Mouse (Mus musculus) monocyte, adult 5-6 weeks (primary cell): ENCODE results near the gene Nrip1. TPM values are rescaled to one million over a fixed set of nuclear protein-coding genes. Genes with fewer than 3 reads are reported as not detected.

Source experiments
- ATAC-seq: fragments of 153-309, 156-312 bp; replicated peaks from 2 replicates; pipeline ENCODE4 v1.8.0; 2017; ENCODE audit warnings: mild to moderate bottlenecking; ENCODE audit not compliant: low TSS enrichment, insufficient number of reproducible peaks, severe bottlenecking, poor library complexity, low FRiP score
- total RNA-seq: library from RNA; stranded (forward); fragments of 200-1000, 200-491, 200-594 nt; gene quantifications from 3 replicates; pipeline ENCODE4 v1.2.3, GENCODE M21; 2017

The Nrip1 gene
- total RNA-seq, 1 experiment from 2014 or later, result 29.3 TPM

DNA sequence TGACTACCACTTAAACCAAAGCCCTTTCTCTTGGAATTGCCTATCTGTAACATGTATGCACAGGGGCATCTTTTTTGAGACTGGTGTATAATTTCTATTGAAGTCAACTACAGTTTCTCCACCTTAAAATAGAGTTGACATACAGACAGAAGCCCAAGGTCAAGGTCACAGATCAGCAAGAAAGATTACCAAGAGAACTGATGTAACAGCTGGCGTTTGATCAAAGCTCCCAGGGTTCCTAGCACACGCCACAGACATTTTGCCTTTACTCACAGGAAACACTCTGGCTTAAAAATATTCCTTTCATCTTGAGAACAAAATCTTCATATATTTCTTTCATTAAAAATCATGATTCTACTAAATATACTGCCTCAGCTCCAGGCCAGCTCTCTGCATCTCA lies 74.1 kb downstream of the Nrip1 start:
- ATAC-seq, result no peak

- no peak for ATAC-seq
Measured at GRCm38 (mm10) chr16:76295322-76295721, 78.3 kb downstream of the Nrip1 start.

GRCm38 (mm10) chr16:76294550-76294949 lies 79.1 kb downstream of the Nrip1 start:
- no peak for ATAC-seq

- no peak for ATAC-seq
Measured at GRCm38 (mm10) chr16:76293765-76294463, 79.7 kb downstream of the Nrip1 start.

GRCm38 (mm10) chr16:76293176-76293575 lies 80.5 kb downstream of the Nrip1 start:
- no peak for ATAC-seq

DNA sequence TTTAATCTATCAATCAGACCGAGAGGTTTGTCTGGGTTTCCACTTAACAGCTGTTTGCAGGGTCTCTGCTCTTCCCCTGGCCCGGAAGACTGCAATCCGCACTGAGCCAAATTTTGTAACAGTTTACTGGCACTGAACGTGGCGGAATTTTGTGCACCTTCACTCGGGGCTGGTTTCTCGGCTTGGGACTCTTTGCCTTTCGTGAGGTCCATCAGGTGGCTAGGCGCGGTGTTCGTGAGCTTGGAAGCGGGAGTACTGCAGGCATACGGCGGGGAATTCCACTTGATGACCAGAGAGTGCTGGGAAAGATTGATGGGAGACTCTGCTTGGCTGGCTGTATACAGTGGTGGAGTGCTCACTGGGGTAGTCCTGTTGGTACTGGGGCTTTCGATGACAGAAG lies 81.0 kb downstream of the Nrip1 start:
- ATAC-seq, result no peak

DNA sequence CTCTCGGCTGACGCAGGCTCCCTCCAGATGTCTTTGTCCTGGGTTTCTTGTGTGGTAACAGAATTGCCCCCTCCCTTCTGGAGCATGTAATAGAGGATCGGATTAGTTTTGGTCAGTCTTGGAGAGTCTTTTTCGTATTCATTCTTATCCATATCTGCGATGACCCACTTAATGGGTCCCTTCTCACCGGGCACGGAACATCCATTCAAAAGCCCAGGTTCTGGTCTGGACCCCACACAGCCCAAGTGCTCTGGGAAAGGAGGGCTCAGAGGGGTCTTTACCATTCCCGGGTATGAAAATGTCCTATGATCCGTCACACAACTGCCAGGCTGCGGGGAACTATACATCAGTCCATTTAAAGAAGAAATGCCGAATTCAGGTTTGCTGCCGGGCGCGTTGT lies 82.3 kb downstream of the Nrip1 start:
- no peak for ATAC-seq

DNA sequence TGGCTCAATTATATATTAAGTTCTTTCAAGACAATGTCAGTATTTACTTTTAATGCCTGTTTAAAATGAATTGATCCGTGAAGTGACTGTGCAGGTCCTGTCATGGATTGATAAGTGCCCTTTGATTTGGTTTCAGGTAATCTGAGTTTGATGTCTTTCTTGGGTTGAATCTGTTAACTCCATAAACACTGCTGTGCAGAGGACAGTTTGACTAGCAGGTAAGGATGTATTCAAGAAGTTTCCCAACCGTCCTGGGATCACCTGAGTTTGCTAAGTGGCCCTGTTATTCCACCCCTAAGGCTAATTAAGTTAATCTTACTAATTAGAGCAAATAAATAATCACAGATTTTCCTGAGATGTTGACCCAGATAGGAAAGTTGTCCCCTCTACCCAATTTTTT lies 84.1 kb downstream of the Nrip1 start:
- ATAC-seq, result no peak

- no peak for ATAC-seq
Measured at GRCm38 (mm10) chr16:76283796-76284195, 89.8 kb downstream of the Nrip1 start.

GRCm38 (mm10) chr16:76281850-76282249 lies 91.8 kb downstream of the Nrip1 start:
- ATAC-seq, result no peak

DNA sequence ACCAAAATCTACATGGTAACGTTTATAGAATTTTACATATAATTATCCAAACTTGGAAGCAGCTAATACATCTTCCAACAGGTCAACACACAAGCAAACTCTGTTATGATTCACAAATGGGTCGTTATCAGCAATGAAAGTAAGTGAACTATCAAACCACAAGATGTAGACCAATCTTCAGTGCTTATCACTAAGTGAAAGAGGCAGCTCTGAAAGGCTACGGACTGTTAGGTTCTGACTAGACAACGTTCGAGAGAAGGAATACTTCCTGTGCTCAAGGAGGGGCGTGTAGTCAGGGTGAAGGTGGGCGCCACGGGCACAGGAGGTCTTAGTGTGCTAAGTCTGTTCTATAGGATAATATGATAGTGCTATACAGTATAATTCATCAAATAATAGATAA lies 93.3 kb downstream of the Nrip1 start:
- ATAC-seq, result no peak

DNA sequence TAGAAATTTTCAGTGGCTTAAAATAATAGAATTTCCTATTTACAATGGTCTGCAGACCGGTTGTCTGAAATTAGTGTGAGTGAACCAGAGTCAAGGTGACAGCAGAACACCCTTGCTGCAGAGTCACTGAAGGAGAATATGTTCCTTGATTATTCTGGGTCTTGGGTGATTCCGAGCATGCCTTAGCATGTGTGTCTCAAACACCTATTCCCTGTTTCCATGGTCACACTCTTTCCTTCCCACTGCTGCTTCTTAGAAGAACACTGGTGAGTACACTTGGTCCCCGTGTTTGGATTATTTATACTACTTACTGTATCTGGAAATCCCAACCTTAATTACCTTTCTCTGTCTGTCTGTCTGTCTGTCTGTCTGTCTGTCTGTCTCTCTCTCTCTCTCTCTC lies 97.4 kb downstream of the Nrip1 start:
- ATAC-seq, result no peak

DNA sequence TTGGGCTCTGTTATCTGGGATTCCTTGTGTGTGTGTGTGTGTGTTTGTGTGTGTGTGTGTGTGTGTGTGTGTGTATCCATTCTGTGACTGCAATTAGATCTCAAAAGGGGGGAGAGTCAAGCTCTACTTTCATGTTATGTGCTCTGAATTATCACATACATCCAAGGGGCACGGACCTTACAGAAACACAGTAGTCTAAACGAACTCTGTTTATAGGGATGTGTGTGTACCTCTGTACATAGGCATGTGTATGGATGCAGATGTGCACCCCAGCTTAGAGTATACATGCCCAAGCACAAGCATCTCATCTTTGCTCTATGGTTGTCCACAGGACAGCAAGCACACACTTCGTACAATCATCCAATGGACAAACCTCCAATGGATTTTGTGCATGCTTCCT lies 98.0 kb downstream of the Nrip1 start:
- no peak for ATAC-seq

- ATAC-seq, result no peak
Measured at GRCm38 (mm10) chr16:76275166-76275565, 98.5 kb downstream of the Nrip1 start.

DNA sequence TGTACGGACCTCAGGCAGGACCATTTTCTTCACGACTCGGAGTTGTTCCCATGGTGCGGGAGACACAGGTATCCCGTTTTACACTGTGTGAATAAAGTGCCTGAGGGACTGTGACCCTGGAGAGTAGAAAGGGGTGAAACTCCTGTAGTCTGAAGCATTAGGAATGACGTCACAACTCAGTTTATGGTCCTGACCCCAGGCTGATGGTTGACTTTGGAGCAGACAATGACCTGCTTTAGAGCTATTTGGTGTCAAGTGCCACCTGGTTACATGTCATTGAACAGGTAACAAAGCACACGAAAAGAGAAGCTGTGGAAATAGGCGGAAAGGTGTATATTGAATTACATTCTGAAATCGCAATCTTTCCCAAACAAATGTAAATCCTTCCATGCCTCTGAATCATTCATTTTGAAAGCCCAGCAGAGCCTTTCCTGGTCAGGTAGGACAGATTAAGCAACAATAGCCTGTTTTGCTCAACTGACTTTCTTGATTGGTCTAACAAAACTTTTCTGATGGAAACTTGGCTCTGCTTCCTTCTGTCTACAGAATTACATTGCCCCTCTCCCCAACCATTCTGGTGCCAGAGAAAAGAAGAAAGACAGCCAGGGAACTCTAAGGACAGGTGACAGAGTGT lies 106.9 kb downstream of the Nrip1 start:
- ATAC-seq, result no peak

DNA sequence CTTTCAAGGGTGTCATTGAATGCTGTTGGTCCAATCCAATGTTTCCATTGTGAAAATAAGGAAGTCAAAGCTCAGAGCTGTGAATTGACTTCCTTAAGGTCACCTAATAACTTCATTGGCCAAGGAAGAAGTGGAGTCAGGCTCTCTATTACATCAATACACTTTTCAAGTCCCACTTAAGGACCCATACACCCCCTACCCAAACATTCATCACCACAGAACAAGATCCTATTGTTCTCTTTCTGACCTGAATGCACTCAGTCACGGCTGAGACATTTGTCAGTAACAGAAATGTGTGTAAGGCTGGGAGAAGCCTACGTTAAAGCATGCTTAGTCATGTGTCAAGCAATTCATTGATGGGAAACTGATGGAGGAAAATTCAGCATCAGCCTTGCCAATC lies 107.8 kb downstream of the Nrip1 start:
- ATAC-seq, result no peak

- no peak for ATAC-seq
Measured at GRCm38 (mm10) chr16:76265301-76265700, 108.3 kb downstream of the Nrip1 start.

DNA sequence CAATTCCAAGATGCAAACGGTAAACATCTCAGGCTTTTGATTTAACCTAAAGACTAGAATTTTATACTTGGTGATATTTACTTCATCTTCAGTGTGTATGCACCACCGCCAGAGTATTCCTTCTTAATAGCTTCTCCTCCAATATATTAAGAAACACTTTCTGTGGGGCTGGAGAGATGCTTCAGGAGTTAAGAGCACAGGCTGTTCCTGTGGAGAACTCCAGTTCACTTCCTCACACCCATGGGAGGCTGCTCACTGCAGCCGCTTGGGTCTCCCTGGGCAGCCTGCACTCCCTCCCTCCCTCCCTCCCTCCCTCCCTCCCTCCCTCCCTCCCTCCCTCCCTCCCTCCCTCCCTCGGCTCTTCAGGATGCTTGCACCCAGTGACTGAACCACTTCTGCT lies 110.2 kb downstream of the Nrip1 start:
- ATAC-seq, result no peak

DNA sequence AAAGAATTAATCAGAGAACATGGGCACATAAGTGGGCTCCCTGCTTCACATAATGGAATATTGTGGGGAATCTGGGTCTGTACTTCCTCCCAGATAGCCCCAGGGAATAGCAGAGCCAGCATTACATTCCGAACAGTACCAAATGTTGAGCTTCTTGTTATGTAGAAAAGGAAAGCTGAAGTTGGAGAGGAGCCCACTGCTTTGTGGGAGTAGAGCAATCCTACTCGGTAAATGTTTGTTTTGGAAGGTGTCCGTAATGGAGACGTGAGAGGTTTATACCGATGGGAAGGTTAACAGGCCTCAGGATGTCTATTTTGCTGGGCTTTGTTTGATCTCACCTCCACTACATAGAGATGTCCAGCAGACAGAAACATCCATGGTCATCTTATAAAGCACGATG lies 113.3 kb downstream of the Nrip1 start:
- ATAC-seq, result no peak

- no peak for ATAC-seq
Measured at GRCm38 (mm10) chr16:76251826-76252225, 121.8 kb downstream of the Nrip1 start.
